Mouse (Mus musculus) ovary, postnatal 10 days (tissue): ENCODE data around the gene Usp43.

Experiments used
- DNase-seq: peaks from one replicate; pipeline ENCODE4 v3.0.0; 2022; ENCODE audit warnings: low spot score

The Usp43 gene

DNA sequence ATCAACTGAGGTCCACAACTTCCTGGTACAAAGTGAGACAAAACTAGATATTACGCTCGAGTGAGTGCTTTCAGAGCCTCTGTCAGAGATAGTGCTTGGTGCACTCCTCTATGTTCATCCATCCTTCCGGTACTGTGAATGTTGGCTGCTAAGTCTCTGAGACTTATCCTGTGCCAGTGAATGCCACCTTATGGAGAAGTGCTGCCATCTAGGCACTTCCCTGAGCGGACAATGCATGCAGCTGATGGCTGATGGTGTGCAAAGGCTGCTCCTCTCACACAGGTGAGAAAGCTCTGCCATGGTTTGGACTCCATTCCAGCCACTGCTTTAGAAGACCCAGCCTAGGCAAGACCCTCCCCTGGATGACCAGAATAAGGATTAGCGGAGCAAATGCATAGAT, 113.9 kb downstream of the Usp43 start:
- no peak for DNase-seq

- no peak for DNase-seq
Observed at GRCm38 (mm10) chr11:67806832-67807597, 114.9 kb downstream of the Usp43 start.

GRCm38 (mm10) chr11:67805538-67805937, 116.4 kb downstream of the Usp43 start:
- no peak for DNase-seq
